Mouse (Mus musculus): ENCODE data around the gene Cdkn2d. TPM values are rescaled to one million over a fixed set of nuclear protein-coding genes. Genes with fewer than 3 reads are reported as not detected.
A peak's percentile ranks its signal among the peaks of the same experiment; 100 is the strongest.
"Not testable (repeated sequence)": the region's sequence is repeated elsewhere in the genome, so short reads cannot be mapped to it uniquely, and the experiment has no call there.

Cdkn2d gene
- polyA plus RNA-seq, 1 experiment from 2014 or later, result 74.3 TPM

GRCm38 (mm10) chr9:21327569-21327968 lies 36.4 kb upstream of the Cdkn2d start:
- H3K9me3 ChIP-seq (ENCODE audit: low read length), result no peaks in the 10 kb centered on the region
- TF ChIP-seq CTCF (IDR thresholded peaks at IDR 0.05; ENCODE audit: low read depth) (peak; percentile 31; the same call in 1 of the 2 replicates), EP300 (IDR thresholded peaks at IDR 0.05; ENCODE audit: low read depth) (no peak)
- H3K27me3 ChIP-seq (ENCODE audit: insufficient read depth, low read length), result no peaks in the 10 kb centered on the region
- H3K9ac ChIP-seq (replicated peaks), result no peak overlapping the region
- 32% methylated on average over 3 of the region's 3 CpGs for WGBS (ENCODE audit: insufficient replicate concordance)
- H3K4me2 ChIP-seq (ENCODE audit: low read depth, low read length), result 0 out of 2 replicates have a peak overlapping the region, but pooled peaks have one; percentile 27
- no peak overlapping the region; the same call in 1 of the 2 replicates for H3K4me3 ChIP-seq (ENCODE audit: low read depth, low read length)
- H3K27ac ChIP-seq (ENCODE audit: low read depth), result peak overlapping the region; percentile 66
- DNase-seq (no peak), ATAC-seq (no peak)
- no peaks in the 10 kb centered on the region; the same call in 1 of the 2 replicates for H3K36me3 ChIP-seq (replicated peaks; ENCODE audit: insufficient read depth, low read length)
- H3K4me1 ChIP-seq (ENCODE audit: insufficient read depth), result peaks cover 27% of the 10 kb centered on the region

GRCm38 (mm10) chr9:21324269-21324668 lies 33.1 kb upstream of the Cdkn2d start:
- TF ChIP-seq CTCF (IDR thresholded peaks at IDR 0.05; ENCODE audit: low read depth) (no peak), EP300 (IDR thresholded peaks at IDR 0.05; ENCODE audit: low read depth) (no peak; the same call in 1 of the 2 replicates)
- Histone ChIP-seq H3K36me3 (replicated peaks; ENCODE audit: insufficient read depth, low read length) (no peaks in the 10 kb centered on the region; the same call in 1 of the 2 replicates), H3K9ac (replicated peaks) (no peak overlapping the region), H3K4me2 (ENCODE audit: low read depth, low read length) (no peak overlapping the region), H3K4me3 (ENCODE audit: low read depth, low read length) (no peak overlapping the region), H3K4me1 (ENCODE audit: insufficient read depth) (peaks cover 34% of the 10 kb centered on the region), H3K27me3 (ENCODE audit: insufficient read depth, low read length) (no peaks in the 10 kb centered on the region), H3K27ac (ENCODE audit: low read depth) (no peak overlapping the region), H3K9me3 (ENCODE audit: low read length) (no peaks in the 10 kb centered on the region)
- WGBS (ENCODE audit: insufficient replicate concordance), result 60% methylated on average over 11 of the region's 11 CpGs
- ATAC-seq (no peak), DNase-seq (no peak)

- Histone ChIP-seq H3K4me2 (ENCODE audit: low read depth, low read length) (0 out of 2 replicates have a peak overlapping the region, but pooled peaks have one; percentile 11), H3K4me1 (ENCODE audit: insufficient read depth) (peaks cover 28% of the 10 kb centered on the region)
- not testable (repeated sequence) for H3K4me3 ChIP-seq (ENCODE audit: low read depth, low read length); H3K9me3 ChIP-seq (ENCODE audit: low read length); DNase-seq; ATAC-seq; H3K36me3 ChIP-seq (replicated peaks; ENCODE audit: insufficient read depth, low read length); H3K27ac ChIP-seq (ENCODE audit: low read depth); H3K27me3 ChIP-seq (ENCODE audit: insufficient read depth, low read length); H3K9ac ChIP-seq (replicated peaks)
- 69% methylated on average over 8 of the region's 8 CpGs for WGBS (ENCODE audit: insufficient replicate concordance)
Observed at GRCm38 (mm10) chr9:21322917-21323297, 31.7 kb upstream of the Cdkn2d start.

DNA sequence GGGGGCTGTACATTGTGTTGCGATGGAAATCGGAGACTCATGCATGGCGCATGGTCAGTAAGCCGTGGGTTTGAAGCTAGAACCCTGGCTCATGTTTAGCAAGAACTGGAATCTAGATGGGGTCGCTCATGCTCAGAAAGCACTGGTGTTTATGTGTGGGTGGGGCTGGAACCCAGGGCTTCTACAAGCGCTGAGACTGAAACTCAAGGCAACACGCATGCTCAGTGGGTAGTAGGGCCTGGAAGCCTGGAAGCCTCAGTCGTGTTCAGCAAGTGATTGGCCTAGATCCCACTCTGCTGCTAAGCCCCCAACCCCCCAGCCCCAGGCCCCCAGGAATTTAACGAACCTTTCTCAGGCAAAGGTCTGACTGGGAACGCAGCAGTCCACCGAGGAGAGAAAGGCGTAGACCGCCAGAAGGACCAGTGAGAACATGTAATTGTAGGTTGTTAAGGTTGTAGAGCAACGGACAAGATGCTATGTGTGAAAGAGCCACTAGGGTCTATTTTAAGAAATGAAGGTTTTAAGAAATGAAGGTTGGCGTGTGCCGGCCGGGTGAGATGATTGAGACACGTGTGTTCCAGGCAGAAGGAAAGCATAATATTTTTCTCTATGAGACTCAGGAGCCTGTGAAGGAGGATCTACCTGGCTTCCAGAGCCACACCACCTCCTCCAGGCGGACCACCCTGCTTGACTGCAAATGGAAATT lies 31.2 kb upstream of the Cdkn2d start:
- whole genome bisulfite sequencing (ENCODE audit: insufficient replicate concordance), result 72% methylated on average over 19 of the region's 19 CpGs
- peak overlapping the region; percentile 62; the same call in 1 of the 2 replicates for H3K4me3 ChIP-seq (ENCODE audit: low read depth, low read length)
- H3K27me3 ChIP-seq (ENCODE audit: insufficient read depth, low read length), result no peaks in the 10 kb centered on the region
- DNase-seq, result no peak
- TF ChIP-seq EP300 (IDR thresholded peaks at IDR 0.05; ENCODE audit: low read depth) (no peak), CTCF (IDR thresholded peaks at IDR 0.05; ENCODE audit: low read depth) (no peak)
- H3K4me1 ChIP-seq (ENCODE audit: insufficient read depth), result peaks cover 22% of the 10 kb centered on the region
- H3K36me3 ChIP-seq (replicated peaks; ENCODE audit: insufficient read depth, low read length), result no peaks in the 10 kb centered on the region; the same call in 1 of the 2 replicates
- no peaks in the 10 kb centered on the region for H3K9me3 ChIP-seq (ENCODE audit: low read length)
- no peak for ATAC-seq
- peak overlapping the region; percentile 68; the same call in 1 of the 2 replicates for H3K9ac ChIP-seq (replicated peaks)
- H3K27ac ChIP-seq (ENCODE audit: low read depth), result peak overlapping the region; percentile 73; the same call in 1 of the 2 replicates
- H3K4me2 ChIP-seq (ENCODE audit: low read depth, low read length), result peak overlapping the region; percentile 76

GRCm38 (mm10) chr9:21321513-21321835 lies 30.3 kb upstream of the Cdkn2d start:
- no peaks in the 10 kb centered on the region for H3K9me3 ChIP-seq (ENCODE audit: low read length)
- ATAC-seq (peak; percentile 26), DNase-seq (peak; percentile 62)
- H3K9ac ChIP-seq (replicated peaks), result peak overlapping the region; percentile 68
- WGBS (ENCODE audit: insufficient replicate concordance), result 9% methylated on average over 6 of the region's 6 CpGs
- peak overlapping the region; percentile 62 for H3K4me3 ChIP-seq (ENCODE audit: low read depth, low read length)
- TF ChIP-seq EP300 (IDR thresholded peaks at IDR 0.05; ENCODE audit: low read depth) (no peak), CTCF (IDR thresholded peaks at IDR 0.05; ENCODE audit: low read depth) (no peak)
- no peaks in the 10 kb centered on the region for H3K27me3 ChIP-seq (ENCODE audit: insufficient read depth, low read length)
- peak overlapping the region; percentile 73 for H3K27ac ChIP-seq (ENCODE audit: low read depth)
- no peaks in the 10 kb centered on the region; the same call in 1 of the 2 replicates for H3K36me3 ChIP-seq (replicated peaks; ENCODE audit: insufficient read depth, low read length)
- H3K4me1 ChIP-seq (ENCODE audit: insufficient read depth), result peaks cover 22% of the 10 kb centered on the region
- peak overlapping the region; percentile 76 for H3K4me2 ChIP-seq (ENCODE audit: low read depth, low read length)

- DNase-seq, result peak; percentile 92
- H3K27me3 ChIP-seq (ENCODE audit: insufficient read depth, low read length), result no peaks in the 10 kb centered on the region
- ATAC-seq, result peak; percentile 91
- peak within 1 kb of the TSS; percentile 62 for H3K4me3 ChIP-seq (ENCODE audit: low read depth, low read length)
- TF ChIP-seq EP300 (IDR thresholded peaks at IDR 0.05; ENCODE audit: low read depth) (no peak), CTCF (IDR thresholded peaks at IDR 0.05; ENCODE audit: low read depth) (no peak)
- H3K4me1 ChIP-seq (ENCODE audit: insufficient read depth), result peaks cover 22% of the 10 kb centered on the region
- peak within 1 kb of the TSS; percentile 68 for H3K9ac ChIP-seq (replicated peaks)
- no peaks in the 10 kb centered on the region for H3K9me3 ChIP-seq (ENCODE audit: low read length)
- peak within 1 kb of the TSS; percentile 73 for H3K27ac ChIP-seq (ENCODE audit: low read depth)
- H3K4me2 ChIP-seq (ENCODE audit: low read depth, low read length), result peak within 1 kb of the TSS; percentile 76
- WGBS (ENCODE audit: insufficient replicate concordance), result 2% methylated on average over 51 of the region's 52 CpGs
- no peaks in the 10 kb centered on the region; the same call in 1 of the 2 replicates for H3K36me3 ChIP-seq (replicated peaks; ENCODE audit: insufficient read depth, low read length)
Observed at GRCm38 (mm10) chr9:21320619-21321512, 29.7 kb upstream of the Cdkn2d start, which contains the start of gene Slc44a2. TSS of gene Slc44a2 (plus strand) at chr9:21320698.

All from liver, postnatal 0 days (tissue).